Mouse (Mus musculus) hindbrain, embryonic 11.5 days (tissue): ENCODE data around the gene Taldo1. TPM values are rescaled to one million over a fixed set of nuclear protein-coding genes. Genes with fewer than 3 reads are reported as not detected.

ENCODE experiments used
- ATAC-seq: fragments of 200-750 bp; cut with Nextera tagmentation; 2 replicates; pipeline ENCODE4 v1.8.0; 2017; ENCODE audit warnings: mild to moderate bottlenecking, moderate TSS enrichment, moderate library complexity; ENCODE audit not compliant: low FRiP score
- DNase-seq: peaks from one replicate; pipeline ENCODE4 v3.0.0-alpha.2; 2015; ENCODE audit warnings: low spot score
- H3K27ac ChIP-seq: fragments of 300-500 bp; sonication (generic); 2 replicates; pipeline ENCODE4 v1.5.1; 2014; ENCODE audit warnings: mild to moderate bottlenecking, low read depth, low read length
- H3K27me3 ChIP-seq: fragments of 300-500 bp; sonication (generic); 2 replicates; pipeline ENCODE4 v1.6.1; 2014; ENCODE audit warnings: mild to moderate bottlenecking, low read length, moderate library complexity, mixed read lengths; ENCODE audit not compliant: control insufficient read depth, insufficient read depth
- H3K36me3 ChIP-seq: fragments of 300-500 bp; sonication (generic); 2 replicates; pipeline ENCODE4 v1.6.1; 2014; ENCODE audit warnings: mild to moderate bottlenecking, low read length, moderate library complexity, mixed read lengths; ENCODE audit not compliant: control insufficient read depth, insufficient read depth
- H3K4me1 ChIP-seq: fragments of 300-500 bp; sonication (generic); replicated peaks from 2 replicates; pipeline ENCODE4 v1.6.1; 2014; ENCODE audit warnings: low read length, mixed read lengths; ENCODE audit not compliant: control insufficient read depth, insufficient read depth
- H3K4me2 ChIP-seq: fragments of 300-500 bp; sonication (generic); replicated peaks from 2 replicates; pipeline ENCODE4 v1.6.1; 2014; ENCODE audit warnings: mild to moderate bottlenecking, low read depth, low read length
- H3K4me3 ChIP-seq: fragments of 300-500 bp; sonication (generic); 2 replicates; pipeline ENCODE4 v1.5.1; 2014; ENCODE audit warnings: low read depth, low read length
- H3K9ac ChIP-seq: fragments of 300-500 bp; sonication (generic); 2 replicates; pipeline ENCODE4 v1.6.1; 2014; ENCODE audit warnings: low read depth, low read length
- H3K9me3 ChIP-seq: fragments of 300-500 bp; sonication (generic); 2 replicates; pipeline ENCODE4 v1.6.1; 2016; ENCODE audit warnings: low read length; ENCODE audit not compliant: control insufficient read depth
- WGBS: fragments of 180-500 bp; shearing (Covaris S2); extraction: QIAGEN DNeasy Blood & Tissue Kit; methylation state at CpG from one replicate; pipeline ENCODE4 v1.1.7; 2014; 5-methylcytosine and 5-hydroxymethylcytosine counted together
- polyA plus RNA-seq: library from polyadenylated mRNA; unstranded; fragments of >200 nt; fragmentation: Nextera tagmentation; extraction: Ambion mirVana; gene quantifications from 2 replicates; pipeline ENCODE4 v1.2.1, GENCODE M21; 2014

The Taldo1 gene
- polyA plus RNA-seq, 1 experiment from 2014 or later: 389 TPM

- Histone ChIP-seq H3K4me2 (no peak overlapping the region), H3K27ac (no peak overlapping the region), H3K27me3 (no peaks in the 10 kb centered on the region), H3K9me3 (no peaks in the 10 kb centered on the region), H3K4me3 (no peak overlapping the region), H3K4me1 (peaks cover 21% of the 10 kb centered on the region), H3K9ac (no peak overlapping the region), H3K36me3 (0 out of 2 replicates have a peak, but pooled peaks cover 5% of the 10 kb centered on the region)
- WGBS: 91% methylated on average over 6 of the region's 6 CpGs
- ATAC-seq (no peak), DNase-seq (no peak)
Measured at GRCm38 (mm10) chr7:141432741-141433516, 40.9 kb downstream of the Taldo1 start.

DNA sequence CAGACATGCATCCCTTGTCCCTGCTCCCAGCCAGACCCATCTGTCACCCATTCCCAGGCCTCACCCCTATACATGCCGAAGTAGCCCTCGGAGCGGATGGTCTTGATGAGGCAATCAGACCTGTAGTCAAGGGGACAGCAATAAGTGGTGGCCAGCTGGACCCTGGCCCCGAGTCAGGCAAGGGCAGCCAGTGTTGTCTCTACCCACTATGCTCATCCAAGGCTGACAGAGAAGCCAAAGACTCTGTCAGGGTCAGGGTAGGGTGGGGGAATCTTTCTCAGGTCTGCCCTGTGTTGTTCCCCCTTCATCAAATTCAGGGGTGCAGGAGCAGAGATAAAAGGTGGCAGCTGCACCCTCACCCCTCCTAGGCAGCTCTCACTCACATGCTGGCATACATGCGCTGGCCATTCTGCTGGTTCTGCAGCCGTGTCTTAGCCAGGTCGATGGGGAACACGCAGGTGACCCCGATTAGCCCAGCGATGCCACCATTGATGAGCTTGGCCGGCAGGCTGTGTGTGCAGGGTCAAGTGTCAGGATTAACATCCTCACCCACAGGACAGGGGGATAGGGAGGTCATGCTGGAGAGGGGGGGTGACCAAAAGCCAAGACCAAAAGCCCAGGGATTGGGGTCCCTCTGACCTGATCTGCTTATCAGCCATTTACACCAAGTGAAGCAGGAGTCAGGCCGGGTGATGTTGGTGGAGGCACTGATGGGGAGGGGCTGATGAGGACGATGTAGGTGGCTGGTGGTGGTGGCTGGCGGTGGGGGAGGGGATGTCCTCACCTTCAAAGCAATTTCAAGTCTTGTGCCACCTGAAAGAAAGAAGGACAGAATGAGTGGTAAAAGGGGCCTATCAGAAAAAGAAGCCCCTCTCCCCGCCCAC, 41.8 kb downstream of the Taldo1 start:
- Histone ChIP-seq H3K4me2 (peak overlapping the region; percentile 51), H3K27me3 (no peaks in the 10 kb centered on the region), H3K9me3 (no peaks in the 10 kb centered on the region), H3K27ac (peak overlapping the region; percentile 74; the same call in 1 of the 2 replicates), H3K36me3 (0 out of 2 replicates have a peak, but pooled peaks cover 5% of the 10 kb centered on the region), H3K9ac (peak overlapping the region; percentile 67), H3K4me3 (peak overlapping the region; percentile 47), H3K4me1 (peaks cover 18% of the 10 kb centered on the region)
- ATAC-seq: no peak
- no peak for DNase-seq
- WGBS: 77% methylated on average over 15 of the region's 15 CpGs

GRCm38 (mm10) chr7:141434464-141434863, 42.5 kb downstream of the Taldo1 start:
- ATAC-seq: no peak
- no peaks in the 10 kb centered on the region for H3K27me3 ChIP-seq
- H3K4me2 ChIP-seq: peak overlapping the region; percentile 51
- H3K36me3 ChIP-seq: 0 out of 2 replicates have a peak, but pooled peaks cover 5% of the 10 kb centered on the region
- 13% methylated on average over 8 of the region's 8 CpGs for WGBS
- H3K4me3 ChIP-seq: peak overlapping the region; percentile 47
- DNase-seq: peak; percentile 70
- H3K9me3 ChIP-seq: no peaks in the 10 kb centered on the region
- peaks cover 18% of the 10 kb centered on the region for H3K4me1 ChIP-seq
- peak overlapping the region; percentile 67 for H3K9ac ChIP-seq
- peak overlapping the region; percentile 74 for H3K27ac ChIP-seq

- 0 out of 2 replicates have a peak, but pooled peaks cover 5% of the 10 kb centered on the region for H3K36me3 ChIP-seq
- no peaks in the 10 kb centered on the region for H3K9me3 ChIP-seq
- no peaks in the 10 kb centered on the region for H3K27me3 ChIP-seq
- peak overlapping the region; percentile 74 for H3K27ac ChIP-seq
- WGBS: 6% methylated on average over 16 of the region's 17 CpGs
- ATAC-seq (peak; percentile 22; the same call in 1 of the 2 replicates), DNase-seq (peak; percentile 56)
- H3K9ac ChIP-seq: peak overlapping the region; percentile 67
- H3K4me3 ChIP-seq: peak overlapping the region; percentile 47
- peak overlapping the region; percentile 51 for H3K4me2 ChIP-seq
- peaks cover 18% of the 10 kb centered on the region for H3K4me1 ChIP-seq
Measured at GRCm38 (mm10) chr7:141435129-141435855, 43.3 kb downstream of the Taldo1 start.

GRCm38 (mm10) chr7:141435856-141436522, 44.0 kb downstream of the Taldo1 start:
- no peak for ATAC-seq
- Histone ChIP-seq H3K27ac (0 out of 2 replicates have a peak overlapping the region, but pooled peaks have one; percentile 74), H3K36me3 (0 out of 2 replicates have a peak, but pooled peaks cover 5% of the 10 kb centered on the region), H3K9me3 (no peaks in the 10 kb centered on the region), H3K9ac (no peak overlapping the region), H3K27me3 (no peaks in the 10 kb centered on the region), H3K4me1 (peaks cover 18% of the 10 kb centered on the region), H3K4me3 (no peak overlapping the region), H3K4me2 (peak overlapping the region; percentile 18; the same call in 1 of the 2 replicates)
- DNase-seq: no peak
- 68% methylated on average over 9 of the region's 9 CpGs for WGBS

DNA sequence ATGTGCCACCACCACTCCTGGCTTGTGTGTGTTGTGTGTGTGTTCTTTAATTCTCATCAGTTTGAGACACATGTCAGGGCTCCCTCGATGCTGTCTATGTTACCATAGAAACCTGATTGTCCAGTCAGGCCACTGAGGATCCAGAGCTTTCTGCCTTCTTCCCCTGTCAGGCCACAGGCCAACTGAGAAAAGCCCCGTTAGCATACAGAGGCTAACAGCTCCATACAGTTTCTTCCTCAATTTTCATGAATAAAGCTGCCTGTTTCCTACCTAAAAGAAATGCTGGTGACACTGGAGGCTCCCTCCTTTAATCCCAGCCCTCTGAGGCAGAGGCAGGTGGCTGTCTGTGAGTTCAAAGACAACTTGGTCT, 44.5 kb downstream of the Taldo1 start:
- H3K9me3 ChIP-seq: no peaks in the 10 kb centered on the region
- H3K9ac ChIP-seq: peak overlapping the region; percentile 85; the same call in 1 of the 2 replicates
- WGBS: 61% methylated on average over 2 of the region's 2 CpGs
- H3K4me3 ChIP-seq: peak overlapping the region; percentile 53
- 0 out of 2 replicates have a peak, but pooled peaks cover 3% of the 10 kb centered on the region for H3K36me3 ChIP-seq
- peak overlapping the region; percentile 14 for H3K27ac ChIP-seq
- ATAC-seq (no peak), DNase-seq (no peak)
- H3K4me1 ChIP-seq: peaks cover 18% of the 10 kb centered on the region
- no peaks in the 10 kb centered on the region for H3K27me3 ChIP-seq
- H3K4me2 ChIP-seq: peak overlapping the region; percentile 92

GRCm38 (mm10) chr7:141437178-141438120, 45.5 kb downstream of the Taldo1 start, which contains the start of gene Slc25a22:
Gene Slc25a22, minus strand, starts transcription at chr7:141437892.
- ATAC-seq (peak; percentile 77), DNase-seq (peak; percentile 90)
- H3K9me3 ChIP-seq: no peaks in the 10 kb centered on the region
- 0 out of 2 replicates have a peak, but pooled peaks cover 2% of the 10 kb centered on the region for H3K36me3 ChIP-seq
- peak within 1 kb of the TSS; percentile 85 for H3K9ac ChIP-seq
- H3K27me3 ChIP-seq: no peaks in the 10 kb centered on the region
- WGBS: 5% methylated on average over 53 of the region's 53 CpGs
- peak within 1 kb of the TSS; percentile 53 for H3K4me3 ChIP-seq
- H3K4me2 ChIP-seq: peak within 1 kb of the TSS; percentile 92
- H3K27ac ChIP-seq: peak within 1 kb of the TSS; percentile 14
- peaks cover 18% of the 10 kb centered on the region for H3K4me1 ChIP-seq
